Mouse (Mus musculus) liver, adult (tissue): ENCODE results near the gene Olfr432.

ENCODE experiments used
- GATA4 ChIP-seq: IDR thresholded peaks from 2 replicates; pipeline ENCODE4 v1.6.1; 2014; ENCODE audit warnings: mild to moderate bottlenecking, low read length; ENCODE audit not compliant: insufficient replicate concordance

Gene Olfr432

GRCm38 (mm10) chr1:174048893-174049292 is at the start of gene Olfr432:
Olfr432 (plus strand) TSS chr1:174049205.
- TF ChIP-seq GATA4, result no peak

- TF ChIP-seq GATA4, result no peak
Measured at GRCm38 (mm10) chr1:174031698-174032097, 17.3 kb upstream of the Olfr432 start, which contains the start of gene Ifi205. Ifi205 (minus strand) TSS chr1:174031810.

- no peak for TF ChIP-seq GATA4
Measured at GRCm38 (mm10) chr1:174035841-174036240, 13.2 kb upstream of the Olfr432 start.

- no peak for TF ChIP-seq GATA4
Measured at GRCm38 (mm10) chr1:174038480-174038879, 10.5 kb upstream of the Olfr432 start.

GRCm38 (mm10) chr1:174040523-174041177 is 8.4 kb upstream of the Olfr432 start, which contains the start of gene Olfr433:
Olfr433 (plus strand) TSS chr1:174040705.
- TF ChIP-seq GATA4, result no peak

GRCm38 (mm10) chr1:174044431-174044830 is 4.6 kb upstream of the Olfr432 start:
- no peak for TF ChIP-seq GATA4

GRCm38 (mm10) chr1:174050532-174050931 is 1.5 kb downstream of the Olfr432 start:
- no peak for TF ChIP-seq GATA4

GRCm38 (mm10) chr1:174051515-174051914 is 2.5 kb downstream of the Olfr432 start:
- no peak for TF ChIP-seq GATA4

GRCm38 (mm10) chr1:174051931-174052536 is 3.0 kb downstream of the Olfr432 start:
- TF ChIP-seq GATA4, result no peak

GRCm38 (mm10) chr1:174052981-174053380 is 4.0 kb downstream of the Olfr432 start:
- no peak for TF ChIP-seq GATA4

GRCm38 (mm10) chr1:174055248-174055647 is 6.2 kb downstream of the Olfr432 start:
- TF ChIP-seq GATA4, result no peak

- TF ChIP-seq GATA4, result no peak
Measured at GRCm38 (mm10) chr1:174066305-174066704, 17.3 kb downstream of the Olfr432 start, which contains the start of gene Olfr430. Olfr430 (plus strand) TSS chr1:174066605.

GRCm38 (mm10) chr1:174084031-174084430 is 35.0 kb downstream of the Olfr432 start, which contains the start of gene Olfr429:
Olfr429 (plus strand) TSS chr1:174084331.
- TF ChIP-seq GATA4, result no peak

- TF ChIP-seq GATA4, result no peak
Measured at GRCm38 (mm10) chr1:174096591-174096990, 47.6 kb downstream of the Olfr432 start, which contains the start of gene Olfr427. Olfr427 (plus strand) TSS chr1:174096891.

- TF ChIP-seq GATA4, result no peak
Measured at GRCm38 (mm10) chr1:174103735-174104134, 54.7 kb downstream of the Olfr432 start.
